Mouse (Mus musculus): Measurements from ENCODE around the gene Npas2.

- TF ChIP-seq CTCF (IDR thresholded peaks at IDR 0.05; ENCODE audit: extremely low read depth, insufficient read depth, insufficient read length, insufficient replicate concordance) (no peak), POLR2A (IDR thresholded peaks at IDR 0.05; ENCODE audit: low read depth, low read length) (no peak)
Observed at GRCm38 (mm10) chr1:39389338-39389737, 195.8 kb downstream of the Npas2 start.

Measured in spleen, adult 2 months (tissue).